Mouse (Mus musculus) kidney, adult 2 months (tissue): ENCODE measurements around the gene 2310033P09Rik.

Source experiments
- CTCF ChIP-seq: fragments of 200-500 bp; conservative IDR thresholded peaks from 2 replicates; pipeline ENCODE4 v1.5.1; 2011; ENCODE audit warnings: low read depth, mild to moderate bottlenecking, control low read depth, low read length, moderate library complexity, mixed read lengths; ENCODE audit not compliant: insufficient read depth, insufficient read length
- POLR2A ChIP-seq: fragments of 200-500 bp; IDR thresholded peaks from one replicate; pipeline ENCODE4 v1.6.1; 2011; ENCODE audit warnings: low read depth, low read length, control low read depth

GRCm38 (mm10) chr11:59164384-59164783 lies 43.7 kb upstream of the 2310033P09Rik start:
- TF ChIP-seq POLR2A, result no peak
- no peak for TF ChIP-seq CTCF
